Mouse (Mus musculus) lung, postnatal 25 days (tissue): Measurements from ENCODE around the gene Wdr25.

Source experiments
- DNase-seq: peaks from one replicate; pipeline ENCODE4 v3.0.0; 2022; ENCODE audit warnings: low spot score

Gene Wdr25

DNA sequence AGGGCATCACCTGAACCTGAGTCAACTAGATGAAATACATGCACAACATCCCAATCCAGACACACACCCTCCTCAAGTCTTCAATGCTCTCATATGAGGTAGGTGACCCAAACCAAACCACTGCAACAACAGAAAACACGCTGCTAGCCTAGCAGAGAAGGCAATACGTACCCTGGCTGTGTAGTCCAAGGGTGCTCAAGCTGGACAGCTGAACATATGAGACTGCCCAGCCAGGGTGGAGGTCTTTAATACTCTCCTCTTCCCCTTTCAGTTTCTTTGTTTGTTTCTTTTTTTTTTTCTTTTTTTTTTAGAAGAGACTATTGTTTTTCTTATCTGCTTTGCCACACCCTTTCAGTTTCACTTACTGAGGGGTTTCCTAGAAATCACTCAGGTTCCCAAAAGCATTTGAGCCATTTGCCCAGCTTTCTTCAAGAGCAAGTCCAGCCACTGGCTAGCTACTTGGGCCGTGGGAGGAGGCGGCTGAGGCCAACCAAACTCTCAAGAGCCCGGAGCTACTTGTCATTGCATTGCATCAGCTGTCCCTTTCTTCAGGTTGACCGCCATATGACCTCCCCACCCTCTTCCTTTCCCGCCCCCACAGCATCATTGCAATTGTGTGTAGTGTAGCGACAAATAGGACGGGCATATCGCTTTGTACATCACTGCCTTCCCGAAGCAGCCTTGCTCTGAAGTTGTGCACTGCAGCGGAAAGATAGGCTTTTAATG is at the start of gene Wdr25:
Gene Wdr25, plus strand, starts transcription at position 643 of the 726 bp plus-strand sequence.
- DNase-seq, result peak; percentile 52

DNA sequence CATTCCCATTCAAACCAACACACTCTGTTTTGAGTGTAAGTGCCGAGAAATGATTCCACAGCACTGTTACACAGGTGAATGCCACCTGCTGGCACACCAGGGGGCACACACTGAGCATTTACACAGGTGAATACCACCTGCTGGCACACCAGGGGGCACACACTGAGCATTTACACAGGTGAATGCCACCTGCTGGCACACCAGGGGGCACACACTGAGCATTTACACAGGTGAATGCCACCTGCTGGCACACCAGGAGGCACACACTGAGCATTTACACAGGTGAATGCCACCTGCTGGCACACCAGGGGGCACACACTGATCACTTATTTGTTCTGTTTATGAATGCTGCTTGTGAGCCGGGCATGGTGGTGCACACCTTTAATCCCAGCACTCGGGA is 45.4 kb upstream of the Wdr25 start:
- peak; percentile 32 for DNase-seq

DNA sequence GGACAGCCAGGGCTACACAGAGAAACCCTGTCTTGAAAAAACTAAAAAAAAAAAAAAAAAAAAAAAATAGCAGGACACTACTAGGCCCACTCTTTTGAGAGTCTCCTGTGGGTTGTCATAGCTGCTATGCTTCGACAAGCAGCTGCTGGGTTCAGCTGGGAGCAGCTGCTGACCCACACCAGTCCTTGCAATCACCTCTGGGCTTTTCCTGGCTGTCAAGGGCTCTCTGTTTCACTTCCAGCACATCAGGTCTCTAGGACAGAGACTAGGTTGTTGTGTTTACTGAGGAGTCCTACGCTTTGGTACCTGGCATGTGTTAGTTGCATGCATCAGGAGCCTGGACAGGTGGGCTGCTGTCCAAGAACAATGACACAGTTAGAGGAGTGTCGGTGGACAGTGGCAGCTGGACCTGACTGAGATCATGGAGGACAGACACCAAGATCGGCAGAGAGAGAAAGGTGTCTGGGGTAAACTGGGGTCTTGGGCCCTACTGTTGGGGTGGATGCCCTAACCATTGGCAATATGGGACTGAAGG is 43.9 kb upstream of the Wdr25 start:
- DNase-seq, result no peak

DNA sequence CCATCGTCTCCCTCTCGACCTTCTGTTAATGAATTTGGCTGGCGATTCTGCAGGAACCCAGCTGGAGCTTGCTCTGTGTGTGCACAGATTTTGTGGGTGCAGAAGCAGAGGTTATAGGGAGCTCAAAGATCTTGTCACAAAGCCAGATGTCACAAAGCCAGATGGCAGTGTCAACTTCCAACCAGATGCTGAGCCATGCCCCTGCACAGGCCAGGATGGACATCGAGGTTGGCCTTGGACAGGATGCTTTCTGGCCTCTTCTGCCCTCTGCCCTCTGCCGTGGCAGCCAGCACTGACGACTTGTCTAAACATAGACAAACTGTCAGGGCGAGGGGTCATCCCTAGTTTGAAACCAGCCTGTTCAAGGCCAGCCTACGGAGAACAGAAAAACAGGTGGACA is 43.3 kb upstream of the Wdr25 start:
- peak; percentile 43 for DNase-seq

DNA sequence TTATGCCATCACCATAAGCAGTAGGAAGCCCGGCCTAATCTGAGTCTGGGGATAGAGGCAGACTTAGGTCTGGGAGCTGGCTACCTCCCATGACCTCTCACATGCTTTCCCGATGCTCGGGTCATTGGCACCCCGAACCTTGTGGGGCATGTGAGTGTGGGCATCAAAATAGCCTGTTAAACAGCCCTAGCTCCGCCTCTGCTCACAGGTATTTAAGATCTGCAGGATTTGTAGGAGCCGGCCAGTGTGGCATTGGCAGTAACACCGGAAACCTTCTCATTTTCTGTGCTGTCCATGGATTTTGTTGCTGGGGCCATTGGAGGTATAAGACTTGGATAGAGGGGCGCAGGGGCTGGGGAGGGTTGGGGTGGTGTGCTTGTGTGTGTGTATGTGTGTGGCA is 42.5 kb upstream of the Wdr25 start:
- no peak for DNase-seq

DNA sequence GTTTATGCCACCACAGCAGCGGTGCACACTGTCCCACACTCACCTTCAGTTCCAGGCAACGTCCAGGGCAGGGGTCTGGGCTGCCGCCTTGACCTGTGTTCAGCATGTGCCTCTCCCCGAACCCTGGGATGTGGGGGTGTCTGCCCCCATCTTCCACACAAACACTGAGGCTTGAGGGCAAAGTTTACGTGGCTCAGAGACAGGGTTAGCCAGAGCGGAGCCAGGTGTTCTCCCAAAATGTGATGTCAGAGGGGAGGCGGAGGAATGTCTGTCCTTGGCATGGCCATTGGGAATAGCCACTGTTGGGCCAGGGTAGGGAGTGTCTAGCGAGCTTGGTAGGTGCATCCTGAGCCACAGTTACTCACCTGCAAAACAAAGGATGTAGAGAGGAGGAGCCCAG is 40.6 kb upstream of the Wdr25 start:
- DNase-seq, result no peak

DNA sequence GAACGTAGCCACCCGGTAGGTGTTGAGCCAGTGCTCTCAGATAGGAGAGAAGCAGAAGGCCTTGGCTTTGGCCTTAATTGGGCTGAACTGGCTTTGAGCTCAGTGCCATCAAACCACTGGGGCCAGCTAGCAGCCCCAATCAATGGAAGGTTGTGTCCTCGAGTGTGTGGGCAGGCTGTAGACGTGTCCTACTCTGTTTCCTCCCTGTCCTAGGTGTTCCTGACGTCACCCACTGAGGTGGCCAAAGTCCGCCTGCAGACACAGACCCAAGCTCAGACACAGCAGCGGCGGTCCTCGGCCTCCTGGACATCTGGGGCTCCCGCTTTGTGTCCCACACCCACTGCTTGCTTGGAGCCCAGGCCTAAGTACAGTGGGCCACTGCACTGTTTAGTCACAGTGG is 38.4 kb upstream of the Wdr25 start:
- no peak for DNase-seq

DNA sequence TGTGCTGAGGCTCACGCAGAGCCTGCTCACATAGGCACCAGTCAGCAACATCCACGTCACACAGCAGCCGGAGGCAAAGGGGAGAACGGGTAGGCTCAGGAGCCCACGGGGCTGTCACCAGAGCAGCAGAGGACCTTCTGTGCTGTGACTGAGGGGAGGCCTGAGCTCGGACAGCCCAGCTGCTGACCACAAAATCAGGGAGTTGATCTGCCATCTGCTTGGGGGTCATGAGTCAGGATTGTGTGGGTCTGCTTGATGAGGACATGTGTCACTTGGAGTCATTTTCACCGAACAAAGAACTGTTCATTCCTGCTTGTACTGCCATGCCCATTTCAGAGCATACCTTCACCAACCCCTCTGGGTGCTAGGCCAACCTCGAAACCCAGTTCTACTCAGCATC is 37.2 kb upstream of the Wdr25 start:
- DNase-seq, result no peak

DNA sequence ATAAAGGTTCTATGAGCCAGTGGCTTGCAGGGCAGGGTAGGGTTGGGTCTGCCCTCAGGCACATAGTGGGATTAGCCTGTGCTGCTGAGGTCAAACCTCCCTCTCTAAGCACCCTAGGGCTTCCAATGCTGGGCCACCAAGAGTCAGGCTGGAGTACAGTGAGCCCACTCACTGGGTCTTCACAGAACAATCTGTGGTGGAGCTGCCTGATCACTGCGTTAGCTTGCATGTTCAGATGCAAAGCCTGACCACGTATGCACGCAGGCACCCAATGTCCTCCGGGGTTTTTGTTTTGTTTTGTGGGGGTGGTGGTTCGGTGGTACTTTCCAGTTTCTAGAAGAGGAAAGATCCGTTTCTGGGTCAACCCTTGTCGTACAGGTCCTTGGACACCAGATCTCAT is 36.3 kb upstream of the Wdr25 start:
- no peak for DNase-seq

DNA sequence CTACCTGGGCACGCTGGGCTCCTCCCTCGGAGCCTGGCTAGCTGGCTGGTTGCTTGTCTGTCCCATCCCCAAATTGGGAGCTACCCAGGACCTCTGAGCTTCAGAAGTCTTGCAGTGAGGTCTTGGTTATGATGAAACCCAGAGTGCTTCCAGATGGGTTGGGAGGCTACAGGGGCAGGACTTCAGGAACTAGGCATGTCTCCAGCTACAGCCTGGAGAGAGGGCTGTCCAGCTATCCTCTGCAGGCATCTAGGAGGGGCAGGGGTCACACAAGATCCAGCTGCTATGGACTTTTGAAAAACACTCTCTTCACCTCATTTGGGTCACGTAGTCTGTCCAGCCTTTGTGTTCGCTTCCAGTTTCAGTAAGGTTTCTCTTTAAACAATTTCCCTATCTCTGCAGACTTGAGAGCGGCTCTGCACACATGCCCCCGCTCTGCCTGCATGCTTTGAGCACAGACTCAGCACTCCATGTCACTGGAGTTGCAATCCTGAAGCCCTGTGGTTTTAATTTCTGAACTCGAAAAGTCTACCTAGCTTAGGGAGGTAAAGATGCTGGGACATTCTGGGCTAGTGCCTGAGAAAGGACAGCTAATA is 35.7 kb upstream of the Wdr25 start:
- peak; percentile 53 for DNase-seq

DNA sequence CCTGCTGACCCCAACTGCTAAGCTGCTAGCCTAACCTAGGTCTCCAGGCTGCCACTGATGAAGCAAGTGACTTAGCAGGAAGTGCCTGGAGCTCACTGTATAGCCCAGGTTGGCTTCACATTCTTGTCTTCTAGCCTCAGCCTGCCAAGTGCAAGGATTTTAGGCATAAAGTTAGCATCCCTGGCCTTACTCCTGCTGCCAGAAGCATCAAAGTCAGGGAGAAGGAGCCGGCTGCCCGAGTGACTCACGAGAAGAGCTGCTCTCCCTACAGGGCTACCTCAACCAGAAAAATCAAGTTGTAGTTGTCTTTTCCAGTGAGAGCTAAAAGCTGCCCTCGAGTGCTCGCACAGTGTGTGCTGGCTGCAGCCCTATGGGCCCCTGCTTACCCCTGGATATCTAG is 34.9 kb upstream of the Wdr25 start:
- no peak for DNase-seq

DNA sequence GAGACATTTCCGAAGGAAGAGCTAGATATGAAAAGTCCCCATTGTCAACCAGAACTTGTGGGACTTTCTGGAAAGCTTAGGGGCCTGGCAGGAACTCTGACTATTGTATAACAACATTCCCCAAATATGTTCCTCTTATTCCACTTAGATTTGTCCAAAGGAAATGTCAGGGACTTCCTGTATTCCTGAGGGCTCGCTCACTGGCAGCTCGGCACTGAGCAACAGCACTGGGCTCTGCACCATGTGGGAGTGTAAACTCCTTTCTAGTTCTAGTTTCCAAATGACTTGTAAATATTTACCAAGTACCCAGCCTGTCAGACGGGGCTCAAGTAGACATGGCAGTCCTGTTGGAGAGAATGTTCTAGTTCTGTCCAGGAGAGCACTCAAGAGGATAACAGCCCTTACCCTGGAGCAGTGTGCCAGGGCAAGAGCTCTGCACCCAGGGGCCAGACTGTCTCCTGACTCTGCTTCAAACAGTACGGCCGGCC is 28.4 kb upstream of the Wdr25 start:
- peak; percentile 85 for DNase-seq

DNA sequence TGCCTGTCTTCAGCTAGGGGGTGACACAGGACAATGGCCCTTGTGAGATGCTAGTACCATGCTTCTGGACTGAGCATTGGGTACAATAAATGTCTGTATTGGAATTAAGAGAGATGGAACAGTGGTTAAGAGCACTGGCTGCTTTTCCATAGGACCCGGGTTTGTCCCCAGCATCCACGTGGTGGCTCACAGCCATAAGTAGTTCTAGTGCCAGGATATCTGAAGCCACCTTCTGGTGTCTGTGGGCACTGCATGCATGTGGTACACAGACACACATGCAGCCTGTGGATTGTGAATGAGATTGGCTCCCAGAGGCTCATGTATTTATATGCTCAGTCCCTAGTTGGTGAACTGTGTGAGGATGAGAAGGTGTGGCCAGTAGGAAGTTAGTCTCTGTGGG is 23.9 kb upstream of the Wdr25 start:
- no peak for DNase-seq

DNA sequence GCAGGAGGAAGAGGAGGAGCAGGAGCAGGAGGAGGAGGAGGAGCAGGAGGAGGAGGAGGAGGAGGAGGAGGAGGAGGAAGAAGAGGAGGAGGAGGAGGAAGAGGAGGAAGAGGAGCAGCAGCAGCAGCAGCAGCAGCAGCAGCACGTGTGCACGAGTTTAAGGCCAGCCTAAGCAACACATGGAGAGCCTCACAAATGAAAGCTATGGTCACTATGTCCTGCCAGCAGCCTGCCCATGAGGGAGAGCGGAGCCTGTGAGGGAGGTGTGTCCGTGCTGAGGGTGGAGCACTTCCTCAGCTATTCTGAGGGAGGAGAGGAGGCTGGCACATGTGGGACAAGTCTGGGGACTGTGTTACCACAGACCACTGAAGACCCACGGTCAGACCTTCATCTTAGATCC is 20.3 kb upstream of the Wdr25 start:
- no peak for DNase-seq

DNA sequence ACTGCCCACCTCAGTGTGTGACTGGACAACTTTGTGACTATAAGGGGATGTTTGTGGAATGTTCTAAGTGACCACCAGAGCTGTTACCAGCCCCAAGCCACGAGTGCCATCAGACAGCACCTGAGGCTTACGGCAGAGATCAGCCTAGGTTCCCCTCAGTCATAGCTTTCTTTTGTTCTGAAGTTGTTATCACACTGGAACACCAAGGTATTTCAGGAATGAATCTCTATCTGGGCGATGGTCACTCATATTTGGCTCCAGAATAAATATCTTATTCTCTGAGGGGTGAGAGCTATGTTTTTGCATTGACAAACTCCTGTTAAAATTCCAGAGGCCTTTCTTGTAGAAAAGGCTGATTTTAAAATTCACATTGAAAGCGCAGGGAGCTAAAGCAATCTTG is 14.3 kb upstream of the Wdr25 start:
- DNase-seq, result no peak

DNA sequence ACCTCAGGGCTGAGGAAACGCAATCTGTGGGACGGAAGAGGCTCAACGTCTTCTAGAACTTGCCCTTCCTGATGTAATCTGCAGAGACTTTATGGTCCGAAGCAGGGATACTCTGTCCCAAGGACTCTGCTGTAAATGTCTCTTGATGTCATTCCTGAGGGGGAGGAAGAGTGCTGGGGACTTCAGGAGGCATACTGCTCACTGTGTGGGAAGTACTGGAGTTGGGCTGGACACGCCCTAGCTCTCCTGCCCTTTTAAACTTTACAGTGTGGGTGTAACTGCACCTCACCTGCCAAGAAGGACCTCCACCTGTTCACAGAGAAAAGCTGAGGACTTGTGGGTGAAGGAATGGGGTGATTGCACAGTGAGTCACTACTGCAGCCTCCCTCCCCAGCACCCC is 12.8 kb upstream of the Wdr25 start:
- no peak for DNase-seq

DNA sequence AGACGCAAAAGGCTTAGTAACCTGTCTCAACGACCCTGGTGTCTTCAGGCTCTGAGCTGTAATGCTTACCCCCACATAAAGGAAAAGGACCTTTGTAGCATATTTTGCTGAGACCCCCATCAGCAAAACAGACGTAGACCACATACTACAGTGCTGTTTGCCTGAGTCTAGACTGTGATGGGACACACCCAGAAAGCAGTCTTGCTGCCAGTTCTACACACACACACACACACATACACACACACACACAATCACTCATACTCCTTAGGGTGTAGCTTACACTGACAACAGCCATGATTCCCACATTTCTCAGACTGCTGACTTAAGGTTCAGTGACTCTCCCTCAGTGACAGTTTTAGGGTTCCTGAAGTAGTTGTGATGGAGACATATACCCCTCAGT is 12.2 kb upstream of the Wdr25 start:
- no peak for DNase-seq

DNA sequence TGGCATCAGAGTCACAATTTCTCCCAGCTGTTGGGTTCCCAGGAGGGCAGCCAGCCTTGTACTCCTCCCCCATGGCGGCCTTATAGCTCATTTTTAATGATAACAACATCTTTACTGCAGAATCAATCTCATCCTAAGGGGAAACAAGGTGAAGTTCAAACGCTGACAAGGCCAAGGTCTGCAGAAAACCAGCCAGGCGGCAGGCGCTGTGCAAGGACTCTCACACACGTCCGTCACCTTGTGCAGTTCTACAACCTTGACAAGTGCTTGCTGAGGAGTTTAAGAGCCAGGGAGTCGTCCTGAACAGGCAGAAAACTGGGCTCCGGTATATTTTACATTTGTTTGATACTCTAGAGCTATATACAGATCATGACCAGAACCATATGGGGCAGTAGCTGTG is 10.7 kb upstream of the Wdr25 start:
- DNase-seq, result no peak

DNA sequence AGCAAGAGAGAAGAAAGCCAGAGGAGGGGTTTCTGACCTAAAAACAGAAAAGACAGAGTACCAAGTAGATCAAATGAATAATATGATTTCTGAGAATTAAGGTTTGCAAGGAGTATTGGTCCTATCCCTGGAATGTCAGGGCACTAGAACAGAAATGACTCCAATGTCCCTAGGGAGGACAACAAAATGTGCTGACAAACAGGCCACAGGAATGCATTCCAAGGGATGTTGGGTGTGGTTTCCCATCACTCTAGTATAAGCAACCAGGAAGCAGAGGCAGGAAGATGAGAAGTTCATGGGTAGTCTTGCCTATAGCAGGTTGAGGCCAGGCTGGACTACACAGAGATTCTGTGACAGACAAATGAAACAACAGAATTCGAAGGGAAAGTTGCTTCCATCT is 7.5 kb upstream of the Wdr25 start:
- no peak for DNase-seq

DNA sequence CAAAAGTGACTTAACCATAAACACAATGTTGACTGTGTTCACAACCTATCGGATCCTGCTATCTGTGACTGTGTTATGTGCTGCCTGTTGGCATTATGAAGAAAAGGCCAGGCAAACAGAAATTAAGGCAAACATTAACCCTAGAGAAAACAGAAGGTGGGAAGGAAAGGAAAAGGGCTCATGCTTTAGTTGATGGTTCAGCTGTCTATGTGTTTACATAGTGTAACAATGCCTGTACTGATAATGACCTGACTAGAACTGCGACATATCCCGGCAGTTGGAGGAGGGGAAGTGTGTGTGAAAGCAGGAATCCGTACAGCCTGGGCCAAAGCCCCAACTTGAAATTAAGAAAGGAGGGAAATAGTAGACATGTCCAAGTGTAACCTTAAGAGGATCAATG is 6.4 kb upstream of the Wdr25 start:
- DNase-seq, result no peak

DNA sequence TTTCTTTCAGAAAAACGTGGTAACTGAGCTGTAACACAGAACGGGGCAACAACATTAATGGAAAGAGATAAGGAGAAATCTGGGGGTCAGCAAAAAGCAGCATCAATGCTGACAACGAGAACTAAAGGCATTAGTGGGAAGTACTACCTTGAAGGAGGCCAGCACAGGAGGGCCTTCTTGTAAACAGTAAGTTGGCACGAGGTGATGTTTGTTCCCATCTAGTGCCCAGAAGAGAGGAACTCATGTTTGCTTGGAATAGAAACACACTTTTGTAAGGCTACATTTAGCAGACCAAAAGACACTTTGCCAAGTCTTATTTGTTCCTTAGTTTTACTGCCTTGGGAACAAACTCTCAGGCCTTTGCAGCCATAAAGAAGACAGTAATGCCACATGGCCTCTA is 4.8 kb upstream of the Wdr25 start:
- DNase-seq, result peak; percentile 70

DNA sequence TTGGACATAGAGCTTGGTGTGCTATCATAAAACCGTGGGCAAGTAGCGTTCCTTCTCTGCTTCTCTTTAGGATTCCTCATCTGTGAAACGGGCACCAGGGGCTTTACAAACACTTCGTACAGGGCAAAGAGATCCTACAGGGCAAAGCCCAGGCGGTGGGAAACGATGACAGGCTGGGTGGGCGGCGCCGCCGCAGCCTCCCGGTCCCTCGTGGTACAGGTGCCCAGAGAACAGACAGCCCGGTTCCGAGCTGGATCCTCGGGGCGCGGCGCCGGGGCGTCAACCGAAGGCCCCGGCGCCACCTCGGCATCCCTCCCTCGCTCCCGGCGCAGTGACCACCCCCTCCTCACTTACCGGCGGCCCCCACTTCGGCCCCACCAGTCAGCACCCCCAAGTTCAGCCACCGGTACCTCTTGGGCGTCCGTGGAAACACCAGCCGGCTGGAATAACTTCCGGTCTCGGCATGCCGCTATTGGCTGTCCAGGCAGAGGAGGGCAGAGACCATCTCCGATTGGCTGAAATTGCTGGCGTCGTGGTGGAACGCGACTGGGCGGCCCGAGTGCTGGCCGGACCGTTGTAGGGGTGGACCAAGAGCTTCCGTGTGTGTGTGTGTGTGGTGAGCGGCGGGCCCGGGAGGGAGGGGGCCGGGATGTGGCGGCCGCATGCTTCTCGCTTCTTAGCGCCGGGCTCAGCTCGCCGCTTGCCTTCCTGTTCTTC is 442 bp downstream of the Wdr25 start, which contains the start of gene Wars:
Gene Wars, minus strand, starts transcription at position 460 of the 717 bp plus-strand sequence.
- peak; percentile 97 for DNase-seq

DNA sequence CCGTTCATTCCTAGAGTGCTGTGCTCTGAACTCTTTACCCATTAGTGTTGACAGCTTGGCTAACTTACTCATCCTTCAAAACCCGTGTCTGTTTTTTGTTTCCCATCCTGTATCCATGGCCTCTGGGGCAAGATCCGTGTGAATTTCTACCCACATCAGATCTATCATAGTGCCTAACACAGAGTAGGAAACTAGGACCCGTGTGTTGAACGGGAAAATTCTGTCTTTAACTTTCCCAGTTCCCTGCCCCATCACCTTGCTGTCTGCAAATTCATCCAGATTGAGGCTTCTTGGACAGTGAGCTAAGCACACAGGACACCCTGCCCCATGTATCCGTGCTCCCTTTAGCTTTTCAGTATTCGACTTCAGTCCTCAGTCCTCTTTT is 993 bp downstream of the Wdr25 start:
- DNase-seq, result no peak
